Mouse (Mus musculus) MEL (cell line): ENCODE data around the gene Tmem81.
A peak's percentile ranks its signal among the peaks of the same experiment; 100 is the strongest.

Experiments
- CTCF ChIP-seq, 3 experiments: IDR thresholded peaks in 2 of 3; conservative IDR thresholded peaks in 1 of 3; 2 replicates each; pipeline ENCODE4 v1.5.1; 2011 to 2012; ENCODE audit warnings: low read length in 3 of 3, low read depth in 2 of 3, mild to moderate bottlenecking in 2 of 3, improper control_type of control experiment in 1 of 3, inconsistent platforms in 1 of 3, mixed read lengths in 1 of 3, moderate library complexity in 1 of 3; ENCODE audit not compliant: control insufficient read depth in 1 of 3, insufficient read depth in 1 of 3, poor library complexity in 1 of 3, severe bottlenecking in 1 of 3
- GATA1 ChIP-seq: IDR thresholded peaks from 2 replicates; pipeline ENCODE4 v1.6.1; 2011; ENCODE audit warnings: low read depth, low read length, improper control_type of control experiment
- POLR2A ChIP-seq, 2 experiments: IDR thresholded peaks; 2 replicates each; pipeline ENCODE4 v1.6.1; 2011 to 2012; ENCODE audit warnings: low read length in 2 of 2, mild to moderate bottlenecking in 2 of 2, control low read depth in 1 of 2, improper control_type of control experiment in 1 of 2, low read depth in 1 of 2, moderate library complexity in 1 of 2; ENCODE audit not compliant: control insufficient read depth in 1 of 2, insufficient read depth in 1 of 2, poor library complexity in 1 of 2
- ZNF384 ChIP-seq: IDR thresholded peaks from 2 replicates; pipeline ENCODE4 v1.6.1; 2012; ENCODE audit warnings: low read depth, mild to moderate bottlenecking, inconsistent platforms, low read length, improper control_type of control experiment

DNA sequence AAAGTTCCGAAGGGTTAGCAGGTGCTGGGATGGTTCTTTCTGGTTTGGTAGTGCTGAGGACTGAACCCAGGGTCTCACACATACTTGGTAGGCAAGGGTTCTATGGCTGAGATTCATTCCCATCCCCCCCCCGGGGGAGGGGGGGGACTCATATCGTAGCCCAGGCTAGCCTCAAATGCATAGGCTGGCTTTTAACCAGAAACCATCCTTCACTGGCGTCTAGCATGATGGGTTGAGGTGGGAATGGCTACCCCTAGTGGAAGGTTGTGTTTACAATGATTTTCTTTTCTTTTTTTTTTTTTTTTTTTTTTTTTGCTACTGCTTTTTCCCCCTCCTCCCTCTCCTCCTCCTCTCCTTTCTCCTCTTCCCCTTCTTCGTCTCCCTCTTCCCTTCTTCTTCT is 33.5 kb upstream of the Tmem81 start:
- peak; percentile 22 to 49 (median 32); a peak in 3 of 6 replicates for TF ChIP-seq CTCF (IDR thresholded peaks at IDR 0.05 in 2 of 3, conservative IDR thresholded peaks at IDR 0.05 in 1 of 3; ENCODE audit: control insufficient read depth in 1 of 3, insufficient read depth in 1 of 3, low read depth in 2 of 3, low read length in 3 of 3, poor library complexity in 1 of 3, severe bottlenecking in 1 of 3)
- peak; percentile 96 for TF ChIP-seq ZNF384
- TF ChIP-seq GATA1, result no peak
- no peak for TF ChIP-seq POLR2A (IDR thresholded peaks at IDR 0.05; ENCODE audit: control insufficient read depth in 1 of 2, insufficient read depth in 1 of 2, low read depth in 1 of 2, low read length in 2 of 2, poor library complexity in 1 of 2)
